Mouse (Mus musculus): ENCODE data around the gene Cdk5r1. TPM values are rescaled to one million over a fixed set of nuclear protein-coding genes. Genes with fewer than 3 reads are reported as not detected.

Gene Cdk5r1
- polyA plus RNA-seq, 1 experiment from 2014 or later = 4.8 TPM

GRCm38 (mm10) chr11:80512313-80513056 lies 35.7 kb downstream of the Cdk5r1 start:
- DNase-seq (ENCODE audit: low spot score) = no peak
- H3K4me1 ChIP-seq = peaks cover 35% of the 10 kb centered on the region
- WGBS = 77% methylated on average over 19 of the region's 19 CpGs
- no peaks in the 10 kb centered on the region for H3K36me3 ChIP-seq (replicated peaks)
- no peak overlapping the region for H3K27ac ChIP-seq (replicated peaks)
- H3K9me3 ChIP-seq = no peaks in the 10 kb centered on the region
- H3K27me3 ChIP-seq (replicated peaks; ENCODE audit: low read depth, poor library complexity, severe bottlenecking) = peaks cover 3% of the 10 kb centered on the region; the same call in 1 of the 2 replicates
- H3K4me3 ChIP-seq = no peak overlapping the region

- 64% methylated on average over 7 of the region's 7 CpGs for WGBS
- Histone ChIP-seq H3K36me3 (replicated peaks) (no peaks in the 10 kb centered on the region), H3K9me3 (no peaks in the 10 kb centered on the region), H3K27me3 (replicated peaks; ENCODE audit: low read depth, poor library complexity, severe bottlenecking) (peaks cover 3% of the 10 kb centered on the region; the same call in 1 of the 2 replicates), H3K27ac (replicated peaks) (no peak overlapping the region), H3K4me3 (no peak overlapping the region), H3K4me1 (peaks cover 38% of the 10 kb centered on the region)
- no peak for DNase-seq (ENCODE audit: low spot score)
These were observed 37.0 kb downstream of the Cdk5r1 start for GRCm38 (mm10) chr11:80513796-80514195.

- whole genome bisulfite sequencing = 66% methylated on average over 1 of the region's 1 CpGs
- H3K4me1 ChIP-seq = peaks cover 43% of the 10 kb centered on the region
- H3K36me3 ChIP-seq (replicated peaks) = no peaks in the 10 kb centered on the region
- no peaks in the 10 kb centered on the region for H3K9me3 ChIP-seq
- H3K27ac ChIP-seq (replicated peaks) = peak overlapping the region; percentile 54
- peaks cover 3% of the 10 kb centered on the region; the same call in 1 of the 2 replicates for H3K27me3 ChIP-seq (replicated peaks; ENCODE audit: low read depth, poor library complexity, severe bottlenecking)
- H3K4me3 ChIP-seq = no peak overlapping the region
- peak; percentile 43 for DNase-seq (ENCODE audit: low spot score)
These were observed 38.5 kb downstream of the Cdk5r1 start for GRCm38 (mm10) chr11:80515346-80515745.

DNA sequence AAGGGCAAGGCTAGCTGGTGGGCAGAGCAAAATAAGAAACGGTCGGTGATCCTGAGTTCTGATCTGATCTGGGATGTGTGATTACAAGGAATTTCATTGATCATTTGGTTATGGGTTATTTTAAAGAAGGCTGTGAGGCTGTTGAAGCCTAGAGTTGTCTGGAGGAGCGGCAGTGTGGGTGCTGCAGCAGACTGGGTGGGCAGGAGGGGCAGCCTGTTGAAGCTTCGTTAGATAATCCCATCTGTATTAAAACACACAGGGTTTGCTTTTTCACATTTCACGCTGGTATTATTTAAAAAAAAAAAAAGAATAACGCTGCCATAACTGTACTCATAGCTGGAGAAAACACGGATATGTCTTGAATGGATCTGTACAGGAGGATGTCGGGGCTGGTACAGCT lies 39.1 kb downstream of the Cdk5r1 start:
- no peaks in the 10 kb centered on the region for H3K9me3 ChIP-seq
- no peak overlapping the region for H3K4me3 ChIP-seq
- H3K27ac ChIP-seq (replicated peaks) = no peak overlapping the region
- DNase-seq (ENCODE audit: low spot score) = no peak
- no peaks in the 10 kb centered on the region for H3K36me3 ChIP-seq (replicated peaks)
- peaks cover 3% of the 10 kb centered on the region; the same call in 1 of the 2 replicates for H3K27me3 ChIP-seq (replicated peaks; ENCODE audit: low read depth, poor library complexity, severe bottlenecking)
- H3K4me1 ChIP-seq = peaks cover 43% of the 10 kb centered on the region
- WGBS = 81% methylated on average over 8 of the region's 8 CpGs

DNA sequence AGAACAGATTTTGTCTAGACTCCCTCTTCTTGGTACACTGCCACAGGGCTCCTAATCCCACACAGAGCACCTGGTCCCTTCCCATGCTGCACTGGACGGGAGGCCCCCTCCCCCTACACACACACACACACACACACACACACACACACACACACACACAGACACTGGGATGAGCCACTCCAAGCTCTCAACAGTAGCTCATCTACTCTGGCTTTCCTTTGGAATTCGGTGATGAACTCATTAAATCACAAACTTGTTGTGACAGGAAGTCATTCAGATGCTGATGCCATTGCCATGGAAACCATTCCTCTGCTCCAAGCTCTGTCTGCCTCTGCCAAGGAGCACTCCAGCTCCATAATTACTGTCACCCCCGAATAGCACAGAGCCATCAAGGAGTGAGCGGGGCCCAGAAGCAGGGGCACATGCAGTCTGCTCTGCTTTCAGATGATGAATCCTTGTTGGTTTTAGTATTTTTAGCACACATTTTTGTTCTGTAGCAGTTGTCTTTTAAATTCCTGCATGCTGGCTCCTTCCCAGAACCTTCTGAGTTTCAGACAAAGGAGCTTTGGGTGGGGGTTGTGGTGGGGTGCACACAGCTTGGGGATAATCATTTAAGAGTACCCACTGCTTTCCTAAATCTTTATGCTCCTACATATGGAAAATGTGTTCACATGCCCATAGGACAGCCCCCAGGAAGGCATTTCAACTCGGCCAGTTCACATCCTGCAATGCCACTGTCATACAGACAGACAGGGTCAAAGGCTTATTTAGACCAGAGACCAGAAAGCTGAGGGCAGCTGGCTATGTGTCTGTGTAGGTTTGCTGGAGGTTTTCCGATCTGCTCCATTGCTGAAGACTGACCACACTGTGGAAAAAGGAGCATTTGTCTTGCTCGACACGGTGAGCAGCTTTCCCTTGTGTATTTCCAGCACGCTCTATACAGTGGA lies 41.9 kb downstream of the Cdk5r1 start:
- no peaks in the 10 kb centered on the region for H3K36me3 ChIP-seq (replicated peaks)
- peak; percentile 56 for DNase-seq (ENCODE audit: low spot score)
- H3K9me3 ChIP-seq = no peaks in the 10 kb centered on the region
- 46% methylated on average over 9 of the region's 9 CpGs for WGBS
- no peak overlapping the region for H3K4me3 ChIP-seq
- peak overlapping the region; percentile 48 for H3K27ac ChIP-seq (replicated peaks)
- H3K4me1 ChIP-seq = peaks cover 31% of the 10 kb centered on the region
- H3K27me3 ChIP-seq (replicated peaks; ENCODE audit: low read depth, poor library complexity, severe bottlenecking) = peaks cover 3% of the 10 kb centered on the region; the same call in 1 of the 2 replicates

GRCm38 (mm10) chr11:80521148-80521547 lies 44.3 kb downstream of the Cdk5r1 start:
- Histone ChIP-seq H3K36me3 (replicated peaks) (no peaks in the 10 kb centered on the region), H3K9me3 (no peaks in the 10 kb centered on the region), H3K4me1 (peaks cover 22% of the 10 kb centered on the region), H3K27ac (replicated peaks) (no peak overlapping the region), H3K27me3 (replicated peaks; ENCODE audit: low read depth, poor library complexity, severe bottlenecking) (peaks cover 3% of the 10 kb centered on the region; the same call in 1 of the 2 replicates), H3K4me3 (no peak overlapping the region)
- no peak for DNase-seq (ENCODE audit: low spot score)
- WGBS = 68% methylated on average over 2 of the region's 2 CpGs

DNA sequence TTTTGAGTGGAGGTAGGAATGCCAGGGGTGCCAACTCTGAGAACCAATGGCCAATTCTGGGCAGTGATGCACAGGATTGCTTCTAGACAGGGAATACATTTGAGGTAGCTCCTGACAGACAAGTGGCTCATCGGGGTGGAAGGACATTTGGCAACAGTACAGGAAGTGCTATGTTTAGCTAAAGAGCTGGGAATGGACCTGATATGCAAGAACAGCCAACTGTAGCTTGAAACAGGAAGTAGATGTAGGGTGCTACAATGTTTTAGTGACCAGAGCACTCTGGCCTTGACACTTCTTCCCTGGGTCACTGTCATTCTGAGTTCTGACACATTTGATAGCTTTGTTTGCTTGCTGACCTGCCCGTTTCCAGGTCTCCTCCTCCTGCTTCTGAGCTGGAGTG lies 46.0 kb downstream of the Cdk5r1 start:
- H3K9me3 ChIP-seq = no peaks in the 10 kb centered on the region
- no peaks in the 10 kb centered on the region for H3K36me3 ChIP-seq (replicated peaks)
- 69% methylated on average over 2 of the region's 2 CpGs for WGBS
- DNase-seq (ENCODE audit: low spot score) = no peak
- no peaks in the 10 kb centered on the region for H3K27me3 ChIP-seq (replicated peaks; ENCODE audit: low read depth, poor library complexity, severe bottlenecking)
- no peak overlapping the region for H3K4me3 ChIP-seq
- H3K27ac ChIP-seq (replicated peaks) = no peak overlapping the region
- H3K4me1 ChIP-seq = peaks cover 21% of the 10 kb centered on the region

- H3K4me3 ChIP-seq = no peak overlapping the region
- 75% methylated on average over 4 of the region's 4 CpGs for WGBS
- DNase-seq (ENCODE audit: low spot score) = no peak
- H3K27ac ChIP-seq (replicated peaks) = no peak overlapping the region
- no peaks in the 10 kb centered on the region for H3K36me3 ChIP-seq (replicated peaks)
- H3K27me3 ChIP-seq (replicated peaks; ENCODE audit: low read depth, poor library complexity, severe bottlenecking) = no peaks in the 10 kb centered on the region
- no peaks in the 10 kb centered on the region for H3K9me3 ChIP-seq
- peaks cover 16% of the 10 kb centered on the region for H3K4me1 ChIP-seq
These were observed 46.6 kb downstream of the Cdk5r1 start for GRCm38 (mm10) chr11:80523410-80523809.

- Histone ChIP-seq H3K4me1 (peaks cover 8% of the 10 kb centered on the region), H3K36me3 (replicated peaks) (no peaks in the 10 kb centered on the region), H3K27ac (replicated peaks) (no peak overlapping the region), H3K27me3 (replicated peaks; ENCODE audit: low read depth, poor library complexity, severe bottlenecking) (no peaks in the 10 kb centered on the region), H3K4me3 (no peak overlapping the region), H3K9me3 (no peaks in the 10 kb centered on the region)
- no peak for DNase-seq (ENCODE audit: low spot score)
- 93% methylated on average over 5 of the region's 5 CpGs for WGBS
These were observed 47.4 kb downstream of the Cdk5r1 start for GRCm38 (mm10) chr11:80524213-80524612.

- Histone ChIP-seq H3K27me3 (replicated peaks; ENCODE audit: low read depth, poor library complexity, severe bottlenecking) (no peaks in the 10 kb centered on the region), H3K9me3 (no peaks in the 10 kb centered on the region), H3K4me1 (no peaks in the 10 kb centered on the region), H3K27ac (replicated peaks) (no peak overlapping the region), H3K4me3 (no peak overlapping the region), H3K36me3 (replicated peaks) (no peaks in the 10 kb centered on the region)
- DNase-seq (ENCODE audit: low spot score) = no peak
These were observed 50.9 kb downstream of the Cdk5r1 start for GRCm38 (mm10) chr11:80527697-80528096.

DNA sequence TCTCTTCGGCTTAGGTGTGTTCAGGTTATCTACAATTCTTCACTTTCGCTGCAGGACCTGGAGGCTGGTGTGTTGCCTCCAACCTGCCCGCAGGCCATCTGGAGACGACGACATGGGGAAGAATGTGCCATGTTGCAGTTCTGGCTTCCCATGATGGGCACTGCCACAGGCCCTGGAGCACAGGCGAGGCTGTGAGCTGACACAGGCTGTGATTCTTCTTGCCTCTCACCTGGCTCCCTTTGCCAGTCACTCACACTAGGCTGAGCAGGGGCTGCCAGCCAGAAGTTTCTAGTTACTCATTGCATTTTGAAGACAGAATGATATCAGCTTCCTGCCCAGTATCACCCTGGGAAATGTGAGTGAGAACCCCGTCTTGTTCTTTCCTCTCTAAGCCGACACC lies 52.3 kb downstream of the Cdk5r1 start:
- WGBS = 84% methylated on average over 8 of the region's 8 CpGs
- Histone ChIP-seq H3K4me3 (no peak overlapping the region), H3K36me3 (replicated peaks) (no peaks in the 10 kb centered on the region), H3K9me3 (no peaks in the 10 kb centered on the region), H3K4me1 (no peaks in the 10 kb centered on the region), H3K27ac (replicated peaks) (no peak overlapping the region), H3K27me3 (replicated peaks; ENCODE audit: low read depth, poor library complexity, severe bottlenecking) (no peaks in the 10 kb centered on the region)
- no peak for DNase-seq (ENCODE audit: low spot score)
